Mouse (Mus musculus): ENCODE data around the gene Klf1. TPM values are rescaled to one million over a fixed set of nuclear protein-coding genes. Genes with fewer than 3 reads are reported as not detected.
A peak's percentile ranks its signal among the peaks of the same experiment; 100 is the strongest.

Klf1 gene
- total RNA-seq, 2 experiments from 2014 or later = not detected

DNA sequence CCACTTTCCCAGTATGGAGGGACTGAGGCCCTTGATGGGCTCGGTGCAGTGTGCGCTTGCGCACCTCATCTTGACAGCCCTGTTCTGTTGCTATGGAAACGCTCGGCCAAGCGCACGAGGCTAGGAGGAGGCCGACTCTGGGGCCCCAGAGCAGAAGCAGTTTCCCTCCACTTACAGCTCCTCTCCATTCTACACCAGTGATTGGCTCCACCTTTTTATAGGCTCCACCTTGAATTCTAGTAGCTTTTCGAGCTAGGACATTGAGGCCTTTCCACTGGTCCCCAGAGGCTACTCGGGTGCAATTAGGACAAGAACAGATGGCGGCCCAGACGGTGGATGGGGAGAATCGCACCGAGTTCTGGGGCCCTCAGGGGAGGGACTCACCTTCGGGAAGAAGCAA lies 33.1 kb downstream of the Klf1 start:
- no peak for DNase-seq (ENCODE audit: low spot score in 2 of 2)

DNA sequence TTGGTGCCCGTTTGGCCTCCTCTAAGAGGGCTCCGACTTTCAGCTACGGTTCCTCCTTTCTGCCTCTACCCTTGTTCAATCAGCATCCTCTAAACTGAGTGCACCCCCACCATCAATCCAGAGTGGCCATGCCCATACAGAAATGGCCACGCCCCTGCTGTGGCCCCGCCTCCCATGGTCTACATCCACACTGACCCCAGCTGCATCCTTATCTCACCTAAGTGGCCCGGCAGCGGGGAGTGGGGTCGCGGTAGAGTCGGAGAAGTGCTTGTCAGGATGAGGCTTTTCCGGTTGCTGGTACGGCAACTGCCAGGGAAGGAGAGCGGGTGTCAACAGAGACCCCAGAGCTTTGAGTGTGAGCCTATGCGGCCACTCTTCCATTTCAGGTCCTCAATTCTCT lies 33.8 kb downstream of the Klf1 start:
- DNase-seq (ENCODE audit: low spot score in 2 of 2) = no peak

DNA sequence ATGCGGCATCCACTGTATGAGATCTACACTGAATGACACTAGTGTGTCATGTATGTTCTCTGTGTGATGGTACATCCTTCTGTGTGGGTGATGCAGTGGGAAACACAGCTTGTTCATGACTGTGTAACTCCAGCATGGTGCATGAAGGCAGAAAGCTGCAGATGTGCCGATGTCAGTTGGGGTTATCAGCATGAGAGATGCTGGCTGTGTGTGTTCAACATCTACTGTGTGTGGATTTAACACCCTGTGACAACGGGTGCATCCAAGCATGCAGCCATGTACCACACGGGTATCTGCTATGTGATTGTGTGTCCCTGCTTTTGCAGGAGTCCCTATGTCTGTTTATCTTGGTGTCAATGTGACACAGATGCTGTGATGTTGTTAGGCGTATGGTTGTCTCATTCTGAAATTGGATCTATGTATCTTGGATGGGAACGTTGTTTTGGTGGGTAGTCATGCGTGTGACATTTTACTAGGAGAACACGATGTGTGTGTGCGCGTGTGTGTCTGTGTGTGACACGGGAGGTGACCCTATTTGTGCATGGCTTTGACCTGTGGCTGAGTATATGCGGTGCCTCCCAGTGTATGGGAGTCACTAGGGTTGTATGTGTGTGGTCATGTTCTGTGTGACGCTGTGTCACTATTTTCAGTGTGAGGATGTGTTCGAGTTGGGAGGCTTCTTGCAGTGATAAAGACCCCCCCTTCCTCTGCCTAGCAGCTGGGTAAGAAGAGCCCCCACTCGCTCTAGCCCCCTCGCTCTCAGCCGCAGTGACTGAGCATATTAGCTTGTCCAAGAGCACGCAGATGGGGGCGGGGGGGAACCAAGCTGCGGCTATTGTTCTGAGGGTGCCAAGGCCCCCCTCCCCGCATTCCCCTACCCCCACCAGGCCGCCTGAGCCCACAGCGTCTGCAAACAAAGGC lies 34.6 kb downstream of the Klf1 start:
- DNase-seq (ENCODE audit: low spot score in 2 of 2) = peak in 1 of 2 experiments; percentile 24

DNA sequence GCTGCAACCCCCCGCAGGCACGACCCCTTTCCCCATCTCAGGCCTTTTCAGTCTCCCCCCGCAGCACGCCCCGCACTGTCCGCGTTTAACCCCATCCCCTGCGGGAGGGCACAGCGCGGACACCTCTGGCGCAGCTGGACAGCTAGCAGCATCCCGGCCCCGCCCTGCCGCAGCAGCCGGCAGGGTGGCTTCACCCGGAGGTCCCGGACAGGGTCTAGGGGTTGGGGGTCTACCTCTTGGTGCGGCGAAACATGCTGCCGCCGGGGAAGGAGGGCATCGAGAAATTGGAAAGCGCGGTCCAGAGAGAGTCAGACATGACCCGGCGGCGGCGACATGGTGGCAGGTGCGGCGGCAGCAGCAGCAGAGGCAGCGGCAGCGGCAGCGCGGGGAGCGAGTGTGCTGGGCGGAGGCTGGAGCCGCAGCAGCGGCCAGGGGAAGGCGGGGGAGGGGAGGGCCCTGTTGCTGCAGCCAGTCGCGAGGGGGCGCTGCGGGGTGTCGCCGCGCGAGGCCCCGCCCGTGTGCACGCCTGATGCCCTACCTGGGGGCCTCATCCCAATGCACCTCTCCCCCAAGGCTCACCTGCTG lies 35.3 kb downstream of the Klf1 start, which contains the start of gene Mast1:
TSS of gene Mast1 (minus strand) at position 398 of the 585 bp plus-strand sequence.
- DNase-seq (ENCODE audit: low spot score in 2 of 2) = peak; percentile 63 to 68

DNA sequence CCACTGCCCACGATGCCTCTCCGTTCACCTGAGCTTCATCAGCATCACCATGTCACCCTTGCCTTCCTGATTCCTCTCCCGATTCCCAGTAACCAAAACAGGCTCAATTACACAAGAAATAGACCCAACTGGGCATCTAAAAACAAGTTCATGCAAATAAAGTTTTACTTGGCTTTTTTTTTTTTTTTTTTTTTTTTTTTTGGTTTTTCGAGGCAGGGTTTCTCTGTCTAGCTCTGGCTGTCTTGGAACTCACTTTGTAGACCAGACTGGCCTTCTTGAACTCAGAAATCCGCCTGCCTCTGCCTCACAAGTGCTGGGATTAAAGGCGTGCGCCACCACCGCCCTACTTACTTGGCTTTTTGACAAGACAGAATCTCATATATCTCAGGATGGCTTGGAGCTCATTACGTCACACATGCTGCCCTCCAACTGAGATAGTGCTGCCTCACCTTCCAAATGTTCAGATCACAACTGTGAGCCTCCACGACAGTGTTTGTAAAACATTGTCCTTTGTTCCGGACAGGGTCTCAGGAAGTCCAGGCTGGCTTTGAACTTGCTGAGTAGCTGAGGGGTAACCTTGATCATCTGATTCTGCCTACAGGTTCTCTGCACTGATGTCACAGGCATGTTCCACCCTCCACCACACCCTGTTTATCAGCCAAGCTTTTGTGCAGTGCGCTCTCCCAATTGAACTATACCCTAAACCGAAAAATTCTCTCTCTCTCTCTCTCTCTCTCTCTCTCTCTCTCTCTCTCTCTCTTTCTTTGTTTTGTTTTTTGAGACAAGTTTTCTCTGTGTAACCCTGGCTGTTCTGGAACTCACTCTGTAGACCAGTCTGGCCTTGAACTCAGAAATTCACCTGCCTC lies 36.1 kb downstream of the Klf1 start:
- no peak for DNase-seq (ENCODE audit: low spot score in 2 of 2)

DNA sequence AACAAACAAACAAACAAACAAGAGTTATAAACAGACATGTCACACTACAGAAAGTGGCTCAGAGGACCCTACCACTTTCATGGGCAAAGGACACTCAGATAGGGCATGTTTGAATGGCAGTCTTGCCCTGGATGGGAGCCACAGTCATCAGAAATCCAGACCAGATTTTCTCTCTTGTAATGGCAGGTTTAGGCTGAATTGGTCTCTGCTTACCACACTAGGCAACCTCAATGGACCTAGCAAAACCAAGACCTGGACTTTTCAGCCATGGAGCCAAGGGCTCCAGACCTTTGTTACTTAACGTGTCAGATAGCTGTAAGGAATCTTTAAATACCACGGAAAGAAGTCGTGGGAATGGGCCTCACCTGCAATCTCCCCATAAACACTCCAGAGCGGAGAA lies 42.0 kb downstream of the Klf1 start:
- DNase-seq (ENCODE audit: low spot score in 2 of 2) = no peak

DNA sequence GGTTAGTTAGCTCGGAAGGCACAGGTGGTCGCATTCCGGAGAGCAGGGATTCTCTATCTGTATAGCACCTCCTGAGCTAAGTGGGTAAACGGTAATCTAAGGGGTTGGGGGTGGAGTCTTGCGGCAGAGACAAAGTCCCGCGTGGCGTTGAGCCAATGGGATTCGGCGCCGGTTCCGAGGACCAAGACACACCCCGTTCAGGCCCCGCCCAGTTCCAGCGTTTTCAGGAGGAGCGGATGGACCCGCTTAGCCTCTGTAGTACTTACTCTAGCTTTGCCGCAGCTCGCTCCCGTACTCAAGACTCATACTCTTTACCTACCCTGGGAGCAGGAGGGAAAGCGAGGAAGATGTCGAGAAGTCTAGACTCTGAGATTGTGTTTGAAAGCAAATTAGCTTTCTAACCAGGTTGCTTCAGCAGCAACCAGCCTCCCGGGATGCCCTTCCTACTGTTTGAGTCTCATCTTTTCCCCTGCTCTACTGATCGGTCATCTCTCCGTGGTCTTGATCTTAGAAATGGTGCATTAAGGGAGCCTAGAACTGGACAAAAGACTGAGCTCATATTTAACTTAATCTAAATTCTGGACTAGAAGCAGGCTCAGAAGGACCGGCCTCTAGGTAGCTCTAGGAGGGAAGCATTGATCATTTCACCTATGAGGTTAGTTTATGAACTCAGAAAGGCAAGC lies 42.9 kb downstream of the Klf1 start:
- peak in 1 of 2 experiments; percentile 51 for DNase-seq (ENCODE audit: low spot score in 2 of 2)

DNA sequence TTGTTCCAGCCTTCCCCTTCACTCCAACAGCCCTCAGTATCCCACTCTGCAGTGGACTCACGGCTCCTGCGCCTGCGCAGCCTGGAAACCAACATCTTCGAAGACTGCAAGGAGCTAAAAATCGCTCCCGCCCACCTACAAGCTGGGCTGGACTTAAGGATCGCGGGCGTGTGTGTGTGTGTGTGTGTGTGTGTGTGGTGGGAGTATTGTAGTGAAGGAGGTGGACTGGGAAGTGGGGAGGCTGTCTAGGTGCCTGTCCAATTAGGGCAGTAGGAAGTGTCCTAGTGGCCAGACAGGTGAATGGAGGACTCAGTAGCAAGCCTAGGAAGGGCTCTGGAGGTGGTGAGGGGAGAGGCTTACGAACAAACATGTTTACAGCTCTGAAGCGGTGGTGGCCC lies 43.5 kb downstream of the Klf1 start:
- DNase-seq (ENCODE audit: low spot score in 2 of 2) = peak in 1 of 2 experiments; percentile 45

DNA sequence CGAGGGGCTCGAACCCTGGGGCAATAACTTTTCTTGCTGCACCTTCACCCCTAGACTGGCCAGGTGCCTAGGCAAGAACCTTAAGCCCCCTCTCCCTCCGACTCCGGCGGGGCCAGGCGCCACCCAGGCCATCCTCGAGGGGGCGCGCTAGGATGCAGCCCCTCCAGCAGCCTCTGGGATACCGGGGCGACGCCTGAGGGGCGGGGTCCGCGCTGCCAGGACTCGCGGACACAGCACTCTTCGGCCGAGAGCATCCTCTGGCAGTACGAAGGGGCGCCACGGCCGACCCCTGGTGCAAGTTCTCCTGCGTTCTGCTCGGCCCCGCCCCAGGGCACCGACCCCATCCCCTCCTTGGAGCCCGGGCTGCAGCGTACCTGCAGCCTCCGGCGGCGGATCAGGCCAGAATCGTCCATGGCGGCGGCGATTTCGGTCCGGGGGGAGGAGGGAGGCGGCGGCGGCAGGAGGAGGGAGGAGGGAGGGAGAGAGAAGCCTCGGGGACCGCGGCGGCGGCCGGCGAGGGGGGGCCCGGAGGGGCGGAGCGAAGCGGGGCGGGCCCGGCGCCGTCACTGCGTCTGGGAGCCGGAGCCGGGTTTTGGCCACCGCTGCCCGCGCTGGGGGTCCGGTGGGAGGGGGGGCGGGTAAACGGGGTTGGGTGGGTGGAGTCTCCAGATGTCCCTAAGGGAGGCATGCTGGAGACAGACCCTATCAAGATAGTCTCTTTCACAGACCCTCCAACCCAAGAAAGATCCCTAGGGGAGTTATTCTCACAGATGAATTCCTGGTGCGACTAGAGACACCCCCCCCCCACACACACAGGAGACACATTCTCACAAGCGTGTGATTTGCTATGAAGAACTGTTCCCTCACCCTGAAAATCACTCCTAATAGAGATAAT lies 44.2 kb downstream of the Klf1 start:
- DNase-seq (ENCODE audit: low spot score in 2 of 2) = peak in 1 of 2 experiments; percentile 47

DNA sequence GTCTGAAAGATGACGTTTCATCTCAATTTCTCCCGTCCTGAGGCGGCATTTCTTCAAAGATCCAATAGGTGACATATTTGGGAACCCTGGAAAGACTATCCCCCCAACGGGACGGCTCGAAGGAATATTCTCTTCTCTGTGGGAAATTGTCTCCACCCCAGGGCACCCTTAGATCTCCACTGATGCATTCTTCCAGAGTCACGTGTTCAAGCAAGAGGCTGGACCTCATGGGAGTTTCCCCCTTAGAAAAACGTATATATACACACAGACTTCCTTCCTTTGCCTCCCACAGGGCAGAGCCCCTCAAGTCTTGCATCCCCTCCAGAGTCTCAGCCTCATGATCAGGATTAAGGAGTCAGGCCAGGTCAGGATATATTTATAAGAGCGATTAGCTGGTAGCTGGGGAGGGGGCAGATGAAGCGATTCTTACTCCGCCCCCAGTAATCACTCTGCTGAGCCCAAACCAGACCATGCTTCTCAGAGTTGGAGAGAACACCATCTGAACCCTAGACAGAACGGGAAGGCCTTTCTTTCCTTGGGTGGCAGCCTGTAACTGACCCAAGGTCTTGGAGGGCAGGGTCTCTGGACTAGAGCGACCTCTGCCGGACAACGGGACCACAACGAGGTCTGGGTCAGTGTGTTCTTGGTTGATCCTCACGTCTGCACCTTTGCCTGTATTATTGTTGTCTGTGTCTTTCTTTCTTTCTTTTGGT lies 45.0 kb downstream of the Klf1 start, which contains the start of gene Rtbdn:
TSS of gene Rtbdn (plus strand) at position 464 of the 713 bp plus-strand sequence.
- no peak for DNase-seq (ENCODE audit: low spot score in 2 of 2)

DNA sequence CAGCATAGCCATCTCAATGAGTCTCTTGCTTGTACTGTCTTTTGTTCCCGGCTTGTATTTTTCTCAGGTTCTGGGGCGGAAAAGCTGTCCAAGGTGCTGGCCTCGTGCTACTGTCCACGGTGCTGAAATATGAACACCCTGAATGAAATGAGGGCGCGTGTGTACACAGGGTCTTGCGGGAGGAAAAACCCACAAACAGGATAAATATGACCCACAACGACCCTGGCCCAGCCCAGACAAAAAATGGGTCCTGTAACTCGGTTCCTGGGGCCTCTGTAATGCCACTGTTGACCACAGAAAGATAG lies 45.5 kb downstream of the Klf1 start:
- no peak for DNase-seq (ENCODE audit: low spot score in 2 of 2)

DNA sequence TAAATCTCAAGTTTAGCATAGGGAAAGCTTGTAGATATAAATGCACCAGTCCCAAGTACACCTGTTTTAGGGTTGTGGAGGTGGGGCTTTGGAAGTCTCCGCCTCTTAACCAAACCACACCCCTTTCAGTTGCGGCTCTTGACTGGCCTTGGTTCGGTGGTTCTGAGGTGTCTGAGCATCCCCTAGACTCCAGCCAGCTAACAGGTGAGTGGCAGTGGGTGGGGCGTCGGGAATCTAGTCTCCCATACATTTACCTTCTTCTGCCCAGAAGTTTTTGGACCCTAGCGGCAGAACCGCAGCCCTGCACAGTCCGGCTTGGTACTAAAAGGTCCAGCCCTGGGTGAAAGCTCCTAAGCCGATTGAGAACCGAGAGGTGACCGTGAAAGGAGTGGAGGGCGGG lies 48.0 kb downstream of the Klf1 start:
- DNase-seq (ENCODE audit: low spot score in 2 of 2) = no peak

DNA sequence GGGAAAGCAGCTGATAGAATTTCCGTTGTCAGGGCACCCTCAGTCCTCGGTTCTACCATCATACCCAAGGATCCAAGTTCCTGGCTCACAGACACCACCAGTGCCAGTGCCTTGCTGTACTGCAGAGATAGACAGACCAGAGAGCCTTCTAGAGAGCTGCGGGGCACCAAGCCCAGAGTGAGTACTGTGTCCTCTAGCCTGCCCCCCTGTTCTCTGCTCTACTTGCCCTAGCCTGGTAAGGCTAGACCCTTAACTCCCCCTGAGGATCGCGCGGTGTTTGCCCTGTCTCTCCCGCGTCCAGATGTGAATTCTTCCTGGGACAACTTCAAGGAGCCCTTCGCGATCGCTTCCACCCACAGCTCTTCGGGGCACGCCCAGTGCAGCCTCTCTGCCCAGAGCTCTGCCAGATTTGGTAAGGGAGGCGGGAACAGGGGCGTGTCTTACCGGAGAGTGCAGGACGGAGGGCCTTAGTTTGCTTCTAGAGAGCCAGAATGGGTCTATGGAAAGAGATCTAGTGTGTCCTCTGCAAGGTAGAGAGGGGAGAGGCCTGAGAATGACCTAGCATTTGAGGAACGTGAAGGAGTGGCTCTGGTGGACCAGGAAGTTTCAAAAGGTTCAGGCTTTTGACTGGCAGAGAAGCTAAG lies 51.0 kb downstream of the Klf1 start:
- DNase-seq (ENCODE audit: low spot score in 2 of 2) = no peak

Small RNAs within 50 kb of the gene (microRNA-seq; reads per million reads assigned to microRNA genes)
- 2.5 to 7.6 reads per million in 2 experiments for gene Gm24197
- 6.5 to 16.1 reads per million in 2 experiments for gene Mir7069

Other genes starting within 250 kb of the Klf1 start
- 10 to 100 TPM in 1 of 2 experiments, 1 to 10 TPM in 1; 9.5 to 12.5 TPM for gene Ier2, start 239.1 kb upstream of the Klf1 start, total RNA-seq (2021)
- 10 to 100 TPM; 82.9 to 97.3 TPM for gene Trmt1, start 215.6 kb upstream of the Klf1 start, total RNA-seq (2021)
- 10 to 100 TPM; 84.0 to 85.6 TPM for gene Nacc1, start 214.1 kb upstream of the Klf1 start, total RNA-seq (2021)
- gene Lyl1, start 200.5 kb upstream of the Klf1 start, total RNA-seq (2021) = 1 to 10 TPM; 3.4 to 4.2 TPM
- not detected for gene G430095P16Rik, start 178.9 kb upstream of the Klf1 start, total RNA-seq (2021)
- gene Nfix, start 101.6 kb upstream of the Klf1 start, total RNA-seq (2021) = 100 to 1,000 TPM; 519 to 562 TPM
- gene Dand5, start 79.1 kb upstream of the Klf1 start, total RNA-seq (2021) = 1 to 10 TPM; 7.4 to 8.6 TPM
- 10 to 100 TPM; 19.4 to 20.4 TPM for gene Gadd45gip1, start 70.4 kb upstream of the Klf1 start, total RNA-seq (2021)
- gene Rad23a, start 61.3 kb upstream of the Klf1 start, total RNA-seq (2021) = 10 to 100 TPM; 59.4 to 64.8 TPM
- 100 to 1,000 TPM; 453 to 590 TPM for gene Calr, start 55.0 kb upstream of the Klf1 start, total RNA-seq (2021)
- 10 to 100 TPM; 55.3 to 58.4 TPM for gene Farsa, start 44.9 kb upstream of the Klf1 start, total RNA-seq (2021)
- 10 to 100 TPM; 21.4 to 24.5 TPM for gene Syce2, start 29.8 kb upstream of the Klf1 start, total RNA-seq (2021)
- gene Gcdh, start 8.0 kb upstream of the Klf1 start, total RNA-seq (2021) = 10 to 100 TPM; 35.0 to 35.6 TPM
- gene Dnase2a, start 6.6 kb downstream of the Klf1 start, total RNA-seq (2021) = 1 to 10 TPM; 4.0 TPM
- gene Mast1, start 35.4 kb downstream of the Klf1 start, total RNA-seq (2021) = 100 to 1,000 TPM; 127 to 140 TPM
- 1 to 10 TPM; 1.5 to 1.8 TPM for gene Rtbdn, start 45.1 kb downstream of the Klf1 start, total RNA-seq (2021)
- gene Gm49661, start 67.5 kb downstream of the Klf1 start, total RNA-seq (2021) = not detected
- gene Prdx2, start 67.7 kb downstream of the Klf1 start, total RNA-seq (2021) = 100 to 1,000 TPM; 417 to 431 TPM
- 10 to 100 TPM; 34.3 to 34.4 TPM for gene Rnaseh2a, start 67.8 kb downstream of the Klf1 start, total RNA-seq (2021)
- gene Junb, start 76.8 kb downstream of the Klf1 start, total RNA-seq (2021) = 10 to 100 TPM; 45.5 to 54.7 TPM
- gene Hook2, start 88.7 kb downstream of the Klf1 start, total RNA-seq (2021) = 1 to 10 TPM; 7.6 to 9.0 TPM
- not detected for gene Best2, start 112.6 kb downstream of the Klf1 start, total RNA-seq (2021)
- 100 to 1,000 TPM; 108 to 115 TPM for gene Asna1, start 123.4 kb downstream of the Klf1 start, total RNA-seq (2021)
- 100 to 1,000 TPM; 136 to 150 TPM for gene Trir, start 124.9 kb downstream of the Klf1 start, total RNA-seq (2021)
- 100 to 1,000 TPM; 150 to 152 TPM for gene Tnpo2, start 135.0 kb downstream of the Klf1 start, total RNA-seq (2021)
- 10 to 100 TPM; 36.2 to 41.4 TPM for gene Fbxw9, start 158.1 kb downstream of the Klf1 start, total RNA-seq (2021)
- not detected for gene Gm5741, start 166.1 kb downstream of the Klf1 start, total RNA-seq (2021)
- 10 to 100 TPM; 63.8 to 67.4 TPM for gene Dhps, start 169.8 kb downstream of the Klf1 start, total RNA-seq (2021)
- gene Wdr83os, start 178.8 kb downstream of the Klf1 start, total RNA-seq (2021) = 10 to 100 TPM; 57.5 to 61.5 TPM
- 10 to 100 TPM; 26.3 to 34.6 TPM for gene Wdr83, start 179.4 kb downstream of the Klf1 start, total RNA-seq (2021)
- gene Man2b1, start 181.3 kb downstream of the Klf1 start, total RNA-seq (2021) = 10 to 100 TPM; 39.6 to 42.7 TPM
- 1 to 10 TPM; 5.6 to 5.8 TPM for gene Zfp791, start 221.2 kb downstream of the Klf1 start, total RNA-seq (2021)
- not detected for gene Cks1brt, start 250.0 kb downstream of the Klf1 start, total RNA-seq (2021)